ENCODE assay signal across 9 mouse cellular contexts in the genomic region with DNA sequence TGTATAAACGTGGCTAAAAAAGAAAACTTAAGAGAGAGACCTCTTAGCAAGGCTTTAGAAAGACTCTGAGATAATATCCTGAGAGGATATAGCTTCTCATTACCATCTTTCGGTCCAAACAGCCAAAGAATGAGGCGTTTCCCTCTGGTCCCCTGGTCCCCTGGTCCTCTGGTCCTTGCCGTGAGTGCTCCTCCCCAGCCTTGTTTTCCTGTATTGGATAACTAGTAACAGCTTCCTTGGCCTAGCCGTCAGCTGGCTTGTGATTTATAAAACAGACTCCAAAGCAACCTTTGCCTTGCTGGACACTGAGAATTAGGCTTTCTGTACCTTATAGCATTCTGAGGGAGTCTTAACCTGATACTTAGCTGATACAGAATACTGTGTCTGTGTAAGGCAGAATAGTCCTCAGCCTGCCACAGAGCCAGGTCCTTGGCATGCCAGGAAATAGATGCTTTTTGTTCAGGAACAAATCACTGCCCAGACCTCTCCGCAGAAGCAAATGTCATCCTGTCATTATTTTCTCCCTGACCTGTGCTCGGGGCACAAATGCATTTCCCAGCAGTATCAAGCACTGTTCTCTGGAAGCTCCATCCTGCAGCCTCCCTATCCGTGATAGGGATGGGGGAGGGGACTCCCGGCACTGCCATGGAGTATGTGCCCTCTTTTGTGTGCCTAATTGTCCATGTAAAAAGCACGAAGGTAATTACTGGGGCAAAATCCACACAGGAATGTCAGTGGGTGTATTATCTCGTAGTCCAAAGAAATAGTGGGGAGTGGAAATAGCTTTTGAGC.
DNase-seq lines count a peak whose midpoint lies in the region; ATAC-seq and TF ChIP-seq lines count a peak whose summit lies in the region.
"Had no signal": no experiment of that assay in that cellular context is flagged by ENCODE, and none has a peak within 500 bp of the region (broad histone marks: within the 10 kb centered on the region; RNA-seq: fewer than 3 reads in every experiment).

No protein-coding gene starts in this region.

- peak overlapping the region; percentile 26 for H3K4me2 ChIP-seq in forebrain, embryonic 16.5 days (ENCODE audit: low read length)
- H3K4me2 ChIP-seq in kidney, embryonic 14.5 days (replicated peaks; ENCODE audit: low read depth, low read length): no peak overlapping the region; the same call in 1 of the 2 replicates
- peak overlapping the region; percentile 36; the same call in 1 of the 2 replicates for H3K4me2 ChIP-seq in neural tube, embryonic 12.5 days (replicated peaks)

- TF ChIP-seq CTCF in gastrocnemius, adult 2 months (IDR thresholded peaks at IDR 0.05): no peak

- peak; percentile 29 for DNase-seq in gastrocnemius, adult 2 months
- DNase-seq in gastrocnemius, adult 18-20 months (ENCODE audit: low spot score): no peak
- no peak for DNase-seq in urinary bladder, postnatal 10 days (ENCODE audit: low spot score)
- no peak for DNase-seq in urinary bladder, postnatal 4 days (ENCODE audit: low spot score in 2 of 2)
- DNase-seq: lung, postnatal 4 days had no signal

- H3K36me3 ChIP-seq in forebrain, embryonic 16.5 days (ENCODE audit: control insufficient read depth, insufficient read depth): no peaks in the 10 kb centered on the region
- no peaks in the 10 kb centered on the region for H3K36me3 ChIP-seq in kidney, embryonic 14.5 days (ENCODE audit: control insufficient read depth, insufficient read depth, low read length)
- H3K36me3 ChIP-seq in neural tube, embryonic 12.5 days: no peaks in the 10 kb centered on the region

- H3K4me1 ChIP-seq in forebrain, embryonic 16.5 days (replicated peaks; ENCODE audit: control insufficient read depth, insufficient read depth, low read length): peaks cover 9% of the 10 kb centered on the region
- H3K4me1 ChIP-seq in kidney, embryonic 14.5 days (ENCODE audit: control insufficient read depth, insufficient read depth, low read length): peaks cover 9% of the 10 kb centered on the region
- H3K4me1 ChIP-seq in neural tube, embryonic 12.5 days: peaks cover 10% of the 10 kb centered on the region

- ATAC-seq in forebrain, embryonic 16.5 days: peak; percentile 74
- peak; percentile 68; the same call in 1 of the 2 replicates for ATAC-seq in kidney, embryonic 14.5 days (ENCODE audit: low FRiP score, low TSS enrichment)
- peak; percentile 61; the same call in 1 of the 2 replicates for ATAC-seq in neural tube, embryonic 12.5 days (ENCODE audit: low FRiP score, low read depth)
- no peak for ATAC-seq in megakaryocyte, adult 5-6 weeks (ENCODE audit: poor library complexity, severe bottlenecking)

- WGBS in forebrain, embryonic 16.5 days: 20% methylated on average over 11 of the region's 11 CpGs
- 17% methylated on average over 11 of the region's 11 CpGs for WGBS in kidney, embryonic 14.5 days
- WGBS in neural tube, embryonic 12.5 days: 26% methylated on average over 11 of the region's 11 CpGs

- no peak overlapping the region for H3K4me3 ChIP-seq in gastrocnemius, adult 2 months
- no peak overlapping the region for H3K4me3 ChIP-seq in forebrain, embryonic 16.5 days (replicated peaks; ENCODE audit: low read length)
- H3K4me3 ChIP-seq in kidney, embryonic 14.5 days (ENCODE audit: low read length): no peak overlapping the region
- H3K4me3 ChIP-seq in neural tube, embryonic 12.5 days: no peak overlapping the region

- H3K27me3 ChIP-seq in forebrain, embryonic 16.5 days (replicated peaks; ENCODE audit: control insufficient read depth, insufficient read depth, low read length): no peaks in the 10 kb centered on the region
- H3K27me3 ChIP-seq in kidney, embryonic 14.5 days (ENCODE audit: control insufficient read depth, insufficient read depth, low read length): no peaks in the 10 kb centered on the region
- no peaks in the 10 kb centered on the region for H3K27me3 ChIP-seq in neural tube, embryonic 12.5 days (replicated peaks)

- peak overlapping the region; percentile 52 for H3K27ac ChIP-seq in gastrocnemius, adult 2 months
- no peak overlapping the region for H3K27ac ChIP-seq in forebrain, embryonic 16.5 days (ENCODE audit: low read length)
- H3K27ac ChIP-seq in kidney, embryonic 14.5 days (ENCODE audit: low read depth, low read length): no peak overlapping the region
- H3K27ac ChIP-seq in neural tube, embryonic 12.5 days: no peak overlapping the region

- intact Hi-C loops in gastrocnemius, adult 2 months (cut with DNase I): loop anchor here (2.0 to 10.0 kb wide), 2 partner anchors 289 to 501 kb away; partner anchors contain the start of gene Adamts9

- no peaks in the 10 kb centered on the region for H3K9me3 ChIP-seq in forebrain, embryonic 16.5 days (ENCODE audit: control insufficient read depth, low read length)
- no peaks in the 10 kb centered on the region for H3K9me3 ChIP-seq in kidney, embryonic 14.5 days (ENCODE audit: control insufficient read depth, low read length)
- no peaks in the 10 kb centered on the region for H3K9me3 ChIP-seq in neural tube, embryonic 12.5 days

- peak overlapping the region; percentile 31; the same call in 1 of the 2 replicates for H3K9ac ChIP-seq in forebrain, embryonic 16.5 days (replicated peaks; ENCODE audit: low read depth, low read length)
- H3K9ac ChIP-seq in kidney, embryonic 14.5 days (ENCODE audit: low read depth, low read length): no peak overlapping the region
- H3K9ac ChIP-seq in neural tube, embryonic 12.5 days: no peak overlapping the region
